Mouse (Mus musculus): ENCODE measurements at regions not wholly inside any gene's neighbourhood (a gene's known extent, or its start where the extent isn't known, plus 50 kb on each side); places are given as distances from the start of the nearest gene placed in this dataset.

DNA sequence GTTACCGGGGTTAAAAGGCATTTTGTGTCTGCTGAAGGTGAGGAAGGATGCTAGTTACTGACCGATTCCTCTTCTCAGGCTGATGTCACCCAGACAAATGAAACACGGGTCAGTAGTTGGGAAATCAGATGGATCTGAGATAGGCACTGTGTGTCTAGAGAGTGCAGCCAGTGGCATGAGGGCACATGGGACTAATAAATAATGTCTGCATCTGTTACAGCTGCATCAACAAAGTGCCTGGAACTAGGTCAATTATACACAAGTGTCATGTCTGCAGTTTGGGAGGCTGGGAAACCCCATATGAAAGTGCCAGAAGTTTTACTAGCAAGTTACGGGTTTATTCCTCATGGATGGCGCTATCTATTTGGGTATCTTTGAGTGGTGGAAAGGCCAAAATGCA lies 68.8 kb downstream of the Cxcl12 start:
- no peak for DNase-seq

DNA sequence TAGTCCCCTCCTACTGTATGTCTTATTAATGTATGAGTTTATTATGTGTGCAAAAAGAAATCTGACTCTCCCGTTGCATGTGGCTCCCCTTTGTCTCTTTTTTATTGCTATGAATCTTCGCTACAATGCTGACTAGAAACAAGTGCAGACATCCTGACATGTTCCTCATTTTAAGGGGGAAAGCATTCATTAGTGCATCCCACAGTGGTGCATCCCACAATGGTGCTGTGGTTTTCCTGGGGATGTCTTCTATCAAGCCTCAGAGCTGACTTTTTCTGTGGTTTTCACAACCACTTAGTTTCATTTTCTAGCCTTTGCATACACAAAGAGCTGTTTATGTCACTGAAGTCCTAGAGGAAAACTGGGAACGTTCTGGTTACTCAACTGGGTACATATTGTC lies 72.9 kb downstream of the Cxcl12 start:
- no peak for DNase-seq

DNA sequence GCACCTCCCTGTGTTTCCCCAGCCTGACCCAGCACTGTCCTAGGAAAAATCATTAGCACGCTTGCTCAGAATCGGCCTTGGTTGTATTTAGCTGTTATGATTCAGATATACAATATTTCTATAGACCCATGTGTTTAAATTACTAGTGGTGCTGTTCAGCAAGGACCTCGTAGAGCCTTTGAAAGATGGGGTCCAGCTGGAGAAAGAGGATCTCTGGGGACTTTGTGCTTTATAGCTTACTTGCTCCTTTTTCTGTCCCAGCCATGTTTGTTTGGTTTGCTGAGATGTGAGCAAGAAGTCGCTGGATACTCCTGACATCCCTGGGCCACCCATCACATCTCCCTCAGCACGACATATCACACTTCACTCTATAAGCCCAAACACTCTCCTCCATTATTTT lies 77.1 kb downstream of the Cxcl12 start:
- no peak for DNase-seq

DNA sequence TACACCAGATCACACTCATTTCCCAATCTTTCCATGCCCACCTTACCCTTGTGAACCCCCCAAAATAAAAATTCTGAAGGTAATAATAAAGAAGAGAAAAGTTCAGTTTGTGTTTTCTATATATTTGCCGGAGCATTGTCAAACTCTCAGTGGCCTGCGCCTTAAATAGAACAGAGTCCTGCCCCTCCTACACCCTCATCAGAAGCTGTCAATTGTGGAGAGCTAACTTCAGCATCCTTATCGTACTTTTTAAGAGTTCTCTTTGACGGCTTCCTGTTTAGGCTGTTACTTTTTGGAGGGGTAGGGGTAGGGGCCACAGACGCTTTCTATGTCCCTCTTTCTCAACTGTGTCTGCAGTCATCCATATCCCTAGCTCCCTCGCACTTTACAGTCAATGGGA lies 77.5 kb downstream of the Cxcl12 start:
- DNase-seq = no peak

DNA sequence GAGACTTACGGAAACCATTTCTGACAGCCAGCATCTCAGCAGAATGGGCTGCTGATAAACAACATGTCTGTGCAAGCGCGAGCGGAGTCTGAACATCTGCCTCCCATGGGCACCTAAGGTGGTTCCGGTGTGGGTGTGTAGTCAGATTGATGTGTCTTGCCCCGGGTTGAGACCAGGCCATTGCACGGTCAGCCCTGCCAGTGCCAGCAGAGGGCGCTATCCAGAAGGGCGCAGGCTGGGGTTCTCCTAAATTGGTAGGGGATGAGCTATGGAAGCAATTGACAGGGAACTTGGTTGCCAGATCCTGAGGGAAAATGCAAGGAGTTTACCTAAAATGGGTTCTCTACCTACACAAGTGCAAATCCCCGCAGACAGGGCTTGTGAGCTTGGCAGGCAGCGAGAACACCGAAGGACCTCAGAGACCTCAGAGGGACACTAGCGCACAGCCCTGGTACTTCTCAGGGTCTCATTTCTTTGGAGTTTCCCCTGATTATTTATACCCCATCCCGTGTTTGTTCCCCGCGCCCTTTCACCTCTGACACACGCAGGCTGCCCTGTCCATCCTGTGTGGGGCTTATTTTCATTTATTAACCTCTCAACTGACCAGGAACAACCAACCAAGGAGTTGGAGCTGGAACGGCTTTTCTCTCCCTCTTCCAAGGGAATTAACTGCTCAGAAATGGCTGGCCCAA lies 81.0 kb downstream of the Cxcl12 start:
- no peak for DNase-seq

DNA sequence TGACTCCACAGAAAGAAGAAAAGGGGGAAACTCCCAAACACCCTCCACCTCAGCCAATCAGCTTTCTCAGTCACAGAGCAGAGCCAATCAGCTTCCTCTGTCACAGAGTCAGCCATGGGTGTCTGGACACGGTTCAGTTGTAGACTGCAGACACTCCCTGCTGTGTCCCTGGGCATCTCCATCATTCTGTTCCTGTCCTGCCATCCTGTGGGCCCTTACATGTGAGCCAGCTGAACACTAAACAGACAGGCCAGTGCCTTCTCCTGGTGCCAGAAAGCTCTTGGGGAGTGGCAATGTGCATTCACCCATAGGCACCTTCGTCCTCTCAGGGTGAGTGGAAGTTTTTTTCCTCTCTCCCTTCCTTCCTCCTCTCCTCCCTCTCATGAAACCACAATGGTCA lies 81.7 kb downstream of the Cxcl12 start:
- DNase-seq = no peak

DNA sequence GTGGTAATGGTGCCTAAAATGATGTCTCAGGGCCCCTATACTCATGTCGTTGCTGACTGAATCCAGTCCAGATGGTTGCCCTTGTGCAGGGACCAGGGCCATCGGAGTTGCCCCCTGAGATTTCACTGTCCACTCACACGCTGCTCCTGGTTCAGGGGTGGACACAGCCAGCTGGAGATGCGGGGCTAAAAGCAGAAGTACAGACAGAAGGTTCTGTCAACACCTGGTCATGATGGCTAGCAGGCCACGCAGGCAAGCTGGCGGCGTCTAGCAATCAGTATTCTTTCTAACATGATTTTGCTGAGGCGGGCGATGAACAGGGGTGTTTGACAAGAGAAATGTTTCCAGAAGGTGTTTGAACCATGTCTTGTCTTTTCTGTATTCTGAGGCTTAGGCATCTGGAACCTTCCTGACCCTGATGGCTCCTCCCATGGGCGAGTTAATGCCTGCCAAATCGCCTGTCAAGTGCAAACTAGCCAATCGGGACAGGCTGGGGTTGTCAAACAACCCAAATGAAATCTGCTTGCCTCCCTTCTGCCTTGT lies 83.1 kb downstream of the Cxcl12 start:
- DNase-seq = no peak

DNA sequence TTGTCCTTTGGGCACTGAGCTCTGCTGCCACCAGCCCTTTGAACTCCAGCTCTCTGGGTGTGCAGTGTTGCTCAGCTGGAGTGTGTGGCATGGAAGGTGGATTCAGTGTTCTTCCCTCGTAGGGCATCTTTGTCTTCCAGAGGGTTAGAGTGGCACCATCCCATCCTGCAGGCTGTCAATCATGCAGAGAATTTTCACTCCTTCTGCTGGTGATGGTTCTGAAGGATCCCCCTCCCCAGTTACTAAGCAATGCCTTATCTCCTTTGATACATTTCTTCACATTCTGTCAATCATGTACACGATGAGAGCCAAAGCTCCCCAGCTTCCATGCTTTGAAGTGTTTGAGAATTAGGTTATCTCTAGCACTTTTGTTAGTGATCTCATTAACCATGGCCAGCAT lies 84.0 kb downstream of the Cxcl12 start:
- no peak for DNase-seq

DNA sequence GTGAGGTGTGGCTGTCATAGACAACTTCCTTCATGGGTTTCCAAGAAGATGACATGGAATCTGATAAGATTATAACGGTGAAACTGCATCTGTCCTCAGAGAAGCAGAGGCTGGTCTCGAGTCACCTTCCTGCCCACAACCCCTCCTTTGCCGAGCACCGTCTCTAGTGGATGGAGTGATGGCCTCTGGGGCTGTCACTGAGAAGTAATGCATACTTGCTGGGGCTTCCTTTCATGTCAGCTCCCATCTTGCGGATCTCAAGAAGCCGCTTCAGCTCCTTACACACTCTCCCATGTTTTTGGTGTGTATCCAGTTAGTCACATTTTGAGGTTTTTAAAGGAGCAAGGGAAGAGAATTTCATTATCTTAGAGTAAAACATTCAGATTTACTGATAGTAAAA lies 84.7 kb downstream of the Cxcl12 start:
- DNase-seq = no peak

DNA sequence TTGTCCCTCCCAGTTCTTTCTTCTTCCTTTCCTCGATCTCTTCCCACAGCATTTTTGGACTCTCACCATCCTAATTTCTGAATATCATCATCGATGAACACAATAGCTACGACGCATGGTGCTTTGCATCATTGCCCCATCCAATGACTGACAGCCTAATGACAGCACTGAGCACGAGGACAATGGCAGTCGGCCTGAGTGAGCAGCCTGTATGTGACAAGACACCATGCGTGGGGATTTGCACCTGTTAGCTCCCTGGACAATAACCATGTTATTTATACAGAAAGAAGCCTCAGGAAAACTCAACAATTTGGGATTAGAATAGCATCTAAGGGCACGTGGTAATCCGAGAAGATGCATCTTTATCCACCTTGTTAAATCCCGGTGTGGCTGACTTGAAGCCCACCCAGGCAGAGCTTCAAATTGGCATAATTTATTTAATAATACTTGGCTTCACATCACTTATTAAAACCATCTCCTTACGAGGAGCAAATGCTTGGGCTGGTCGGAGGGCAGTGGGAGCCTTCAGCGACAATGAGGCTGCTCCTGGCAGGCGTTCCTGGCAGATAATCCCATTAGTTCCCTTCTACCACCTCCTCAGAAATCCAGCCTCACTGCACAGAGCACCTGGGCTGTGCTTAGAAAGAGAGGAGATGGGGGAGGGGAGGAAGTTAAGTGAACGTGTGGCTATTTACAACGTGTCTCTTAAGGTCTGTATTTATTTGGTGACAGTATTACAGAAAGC lies 85.4 kb downstream of the Cxcl12 start:
- no peak for DNase-seq

DNA sequence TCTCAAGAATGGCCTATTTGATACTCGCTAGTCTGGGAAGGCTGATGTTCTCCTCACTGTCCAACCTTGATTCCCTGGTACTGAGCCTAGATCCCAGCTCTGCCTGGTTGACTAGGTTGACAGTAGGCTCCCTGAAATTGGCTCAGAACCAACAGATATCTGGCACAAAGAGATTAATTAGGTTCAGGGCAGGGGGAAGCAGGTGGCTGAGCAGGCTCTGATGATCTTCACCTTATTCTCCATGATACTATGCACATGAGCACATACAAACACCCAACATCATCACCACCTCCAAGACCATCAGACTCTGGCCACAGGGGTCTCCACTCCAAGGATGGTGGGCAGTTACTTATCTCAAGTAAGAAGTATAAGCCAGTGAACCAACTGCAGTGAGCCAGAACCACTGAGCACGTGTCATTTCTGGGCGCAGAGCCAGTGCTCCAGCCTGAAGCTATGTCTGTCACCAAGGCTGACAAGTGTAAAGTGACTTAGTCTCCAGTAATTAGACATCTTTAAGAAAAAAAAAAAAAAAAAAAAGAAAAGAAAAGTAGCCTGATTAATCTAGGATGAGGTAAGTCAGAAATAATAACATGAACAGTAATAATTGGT lies 86.4 kb downstream of the Cxcl12 start:
- DNase-seq = no peak

DNA sequence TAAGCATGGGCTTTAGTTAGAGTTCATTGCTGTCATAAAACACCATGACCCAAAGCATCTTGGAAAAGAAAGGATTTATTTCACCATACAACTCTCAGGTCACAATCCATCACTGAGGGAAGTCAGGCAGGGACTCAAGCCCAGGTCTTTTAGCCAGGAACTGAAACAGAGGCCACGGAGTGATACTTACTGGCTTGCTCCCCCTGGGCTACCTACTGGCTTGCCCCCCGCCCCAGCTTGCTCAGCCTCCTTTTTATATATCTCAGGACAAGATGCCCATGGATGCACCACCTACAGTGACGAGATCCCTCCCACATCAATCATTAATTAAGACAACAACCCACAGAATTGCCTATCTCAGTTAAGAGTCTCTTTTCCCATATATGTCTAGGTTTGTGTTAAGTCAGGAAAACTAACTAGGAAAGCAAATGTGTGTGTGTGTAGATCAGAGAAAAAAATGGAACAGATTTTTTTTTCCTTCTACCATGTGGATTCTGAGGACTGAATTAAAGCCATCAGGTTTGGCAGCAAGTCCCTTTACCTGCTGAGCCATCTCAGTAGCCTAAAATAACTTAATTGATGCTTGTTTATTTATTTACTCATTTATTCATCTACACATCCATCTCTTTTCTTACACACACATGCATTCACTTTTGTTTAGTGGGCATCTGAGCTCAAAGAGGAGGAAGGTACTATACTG lies 87.2 kb downstream of the Cxcl12 start:
- DNase-seq = no peak

DNA sequence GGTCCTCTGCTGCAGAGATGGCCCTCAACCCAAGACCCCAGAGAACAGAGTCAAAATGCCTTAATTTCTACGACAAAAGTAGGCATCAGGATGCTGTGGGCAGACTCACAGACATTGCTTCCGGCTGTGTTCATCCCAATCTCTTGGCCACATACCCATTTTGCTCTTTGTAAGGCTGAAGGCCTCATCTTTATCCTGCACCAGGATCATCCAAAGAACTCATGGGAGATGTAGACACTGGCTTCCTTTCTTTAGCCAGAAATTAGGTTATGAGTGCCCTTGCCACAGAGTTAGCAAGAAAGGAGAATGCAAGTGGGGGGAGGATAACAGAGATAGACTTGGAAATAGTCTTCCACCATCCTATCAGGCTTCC lies 87.8 kb downstream of the Cxcl12 start:
- no peak for DNase-seq

DNA sequence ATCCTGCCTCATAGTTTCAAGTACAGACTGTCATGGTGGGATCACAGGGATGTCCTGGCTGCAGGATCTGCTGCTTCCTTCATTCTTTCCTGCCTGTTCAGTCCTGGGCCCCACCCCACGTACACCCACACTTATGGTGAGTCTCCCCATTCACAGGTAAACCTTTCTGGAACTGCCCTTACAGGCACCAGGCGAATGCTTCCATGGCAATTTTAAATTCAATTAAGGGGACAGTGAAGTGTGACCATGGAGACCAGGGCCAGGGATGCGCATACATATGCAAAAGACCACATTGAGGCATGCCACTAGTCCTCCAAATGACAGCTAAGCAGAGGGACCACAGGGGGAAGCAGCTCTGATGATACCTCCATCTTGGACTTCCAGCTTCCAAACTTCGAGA lies 89.3 kb downstream of the Cxcl12 start:
- no peak for DNase-seq

DNA sequence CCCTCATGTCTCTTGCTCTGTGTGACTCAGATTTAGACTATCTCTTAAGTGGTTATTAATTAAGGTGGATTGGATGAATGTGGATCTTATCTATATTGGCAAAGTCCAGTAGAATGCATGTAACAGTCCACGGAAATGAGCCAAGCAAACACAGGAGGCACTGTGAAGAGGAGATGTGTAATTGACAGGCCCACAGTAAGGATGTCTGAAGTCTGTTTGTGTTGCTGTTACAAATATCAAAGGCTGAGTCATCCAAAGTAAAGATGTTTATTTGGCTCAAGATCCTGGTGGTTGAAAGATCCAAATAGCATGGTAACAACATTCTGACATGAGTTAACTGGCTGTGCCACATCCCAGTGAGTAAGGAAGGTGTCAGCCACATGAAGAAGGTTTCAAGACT lies 99.6 kb downstream of the Cxcl12 start:
- DNase-seq = no peak

DNA sequence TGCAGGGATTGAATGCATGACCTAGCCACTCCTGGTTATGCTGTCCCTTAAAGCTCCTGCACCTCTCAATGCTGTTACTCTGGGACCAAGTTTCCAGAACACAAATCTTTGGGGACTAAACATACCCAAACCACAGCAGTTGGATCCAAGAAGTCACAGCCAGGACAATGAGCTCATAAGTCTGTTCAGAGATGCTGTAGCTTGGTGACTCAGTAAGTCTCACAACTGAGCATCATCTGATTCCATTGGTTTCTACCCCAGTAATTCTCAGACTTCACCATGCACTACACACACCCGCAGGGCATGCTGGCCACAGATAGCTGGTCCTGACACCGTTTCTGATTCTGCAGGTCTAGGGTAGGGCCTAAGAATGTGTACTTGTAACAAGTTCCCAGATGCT lies 100.0 kb downstream of the Cxcl12 start:
- no peak for DNase-seq

DNA sequence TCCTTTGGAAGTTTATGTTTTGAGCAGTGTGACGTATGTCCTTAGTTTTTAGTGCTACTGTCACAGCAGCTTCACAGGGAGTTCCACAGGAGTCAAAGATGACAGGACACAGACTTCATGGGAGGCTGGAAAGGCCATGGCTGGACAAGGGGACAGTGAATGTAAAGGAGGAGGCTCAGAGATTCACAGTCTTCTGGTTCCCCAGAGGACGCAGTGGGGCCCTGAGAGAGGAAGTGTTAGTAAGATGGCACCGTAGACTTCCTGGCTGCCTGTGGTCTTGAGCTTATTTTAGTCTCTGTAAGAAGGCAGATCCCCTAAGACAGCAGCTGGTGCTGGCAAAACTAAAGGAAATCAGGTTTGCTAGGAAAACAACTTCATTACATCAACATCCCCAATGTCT lies 101.9 kb downstream of the Cxcl12 start:
- DNase-seq = no peak

DNA sequence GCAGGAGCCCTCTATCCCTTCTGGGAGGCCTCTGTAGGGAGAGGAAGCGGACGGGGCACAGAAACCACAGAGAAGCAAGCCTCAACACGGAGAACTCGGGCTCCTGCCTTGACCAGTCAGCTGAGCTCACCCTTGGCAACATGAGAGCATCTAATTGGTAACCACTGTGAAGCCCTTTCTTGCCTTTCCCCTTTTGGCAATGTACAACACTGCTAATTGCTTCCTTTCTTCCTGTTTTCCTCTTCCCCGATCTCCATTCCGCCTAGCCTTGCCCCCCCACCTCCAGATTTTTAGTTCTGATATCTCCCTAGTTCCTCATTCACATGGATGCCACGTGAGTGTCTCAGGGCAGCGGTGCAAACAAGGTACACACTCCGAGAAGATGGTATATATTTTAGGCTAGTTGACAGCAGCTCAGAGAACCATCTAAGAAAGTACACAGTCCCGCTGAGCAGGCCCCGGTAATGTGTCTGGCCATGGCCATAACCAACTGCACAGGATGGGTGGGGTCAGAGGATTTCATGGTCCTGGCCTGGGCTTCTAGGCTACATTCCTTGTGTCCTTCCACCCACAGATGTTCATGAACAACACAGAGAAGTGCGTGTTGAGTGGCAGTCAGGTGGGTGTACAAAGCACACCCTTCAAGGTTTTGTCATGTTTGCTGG lies 103.4 kb downstream of the Cxcl12 start:
- DNase-seq = no peak

DNA sequence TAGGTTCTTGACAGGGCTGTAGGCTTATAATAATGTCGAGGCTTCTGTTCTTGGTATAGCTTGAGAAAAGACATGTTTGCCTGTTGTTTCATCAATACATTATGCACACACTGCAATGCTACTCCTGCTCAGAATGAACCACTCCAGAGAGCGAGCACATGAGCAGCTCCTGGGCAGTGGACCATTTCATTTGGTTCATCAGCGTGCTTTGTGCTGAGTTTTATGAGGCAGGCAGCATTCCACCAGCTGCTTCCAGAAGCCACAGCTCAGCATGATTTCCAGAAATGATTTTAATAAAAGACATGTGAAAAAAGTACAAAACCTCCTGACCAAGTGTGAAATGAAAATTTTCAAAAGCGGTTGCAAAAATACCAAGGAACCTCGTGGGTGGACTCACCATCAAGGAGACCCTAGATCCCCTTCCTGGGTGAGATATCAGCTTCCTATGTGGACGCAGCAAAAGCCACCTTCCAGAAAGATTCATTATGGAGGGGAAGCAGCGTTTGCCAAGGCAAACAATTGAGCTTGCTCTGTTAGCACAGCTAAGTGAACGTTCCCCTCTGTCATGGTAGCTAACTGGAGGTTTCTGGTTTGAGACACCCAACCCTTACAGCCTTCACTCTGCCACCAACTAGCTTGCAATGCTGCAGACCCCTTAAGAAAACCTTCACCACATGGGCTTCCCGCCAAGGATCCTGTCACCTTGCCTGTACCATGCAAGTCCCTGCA lies 104.1 kb downstream of the Cxcl12 start:
- peak; percentile 34 for DNase-seq

DNA sequence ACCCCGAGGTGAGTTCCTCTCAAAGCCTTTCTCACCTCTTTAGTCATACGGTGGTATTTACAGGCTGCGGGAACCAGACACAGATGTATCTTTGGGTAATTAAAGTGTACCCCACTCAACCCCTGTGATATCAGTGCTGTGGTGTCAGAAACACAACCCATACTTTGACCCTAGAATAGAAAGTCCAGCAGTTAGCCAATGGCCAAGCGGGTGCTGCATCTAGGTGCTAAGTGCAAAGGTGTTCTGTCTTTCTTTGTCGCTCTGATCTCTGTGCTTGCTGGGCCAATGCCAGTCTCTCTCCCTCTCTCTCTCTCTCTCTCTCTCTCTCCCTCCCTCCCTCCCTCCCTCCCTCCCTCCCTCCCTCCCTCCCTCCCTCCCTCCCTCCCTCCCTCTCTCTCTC lies 107.6 kb downstream of the Cxcl12 start:
- DNase-seq = no peak

DNA sequence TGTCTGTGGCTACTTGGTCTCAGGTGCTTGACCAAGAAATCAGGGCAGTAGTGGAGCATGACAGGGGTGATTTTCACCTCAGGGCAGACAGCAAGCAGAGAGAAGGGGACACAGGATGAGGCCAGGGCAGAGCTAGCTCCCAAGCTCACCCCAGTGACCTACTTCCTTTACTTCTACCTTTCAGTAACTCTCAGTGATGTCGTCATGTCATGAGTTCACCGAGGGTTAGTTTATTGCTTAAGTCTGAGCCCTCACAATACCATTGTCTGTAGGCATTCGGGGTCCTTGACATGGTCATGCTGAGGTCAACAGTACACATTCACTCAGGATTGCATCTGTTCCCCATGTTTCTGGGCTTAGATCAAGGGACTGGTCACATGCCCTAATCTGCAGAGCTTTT lies 108.5 kb downstream of the Cxcl12 start:
- no peak for DNase-seq

DNA sequence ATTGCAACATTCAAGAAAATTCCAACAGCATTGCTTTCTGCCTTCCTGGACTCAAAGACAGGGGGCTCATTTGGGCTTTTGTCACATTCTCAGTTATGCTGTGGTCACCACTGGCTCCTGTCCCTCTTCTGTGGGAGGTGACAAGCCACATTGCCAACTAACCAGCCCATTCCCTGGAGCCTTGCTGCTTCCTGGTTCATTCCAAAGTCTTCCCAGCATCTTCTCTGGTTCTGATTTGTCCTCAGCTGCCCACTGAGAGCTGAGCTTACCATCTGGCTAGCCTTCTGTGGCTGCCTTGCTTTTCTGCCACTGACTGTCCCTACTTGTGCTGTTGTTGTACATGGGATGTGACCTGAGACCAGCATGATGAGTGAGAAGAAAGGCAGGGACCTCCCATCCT lies 111.0 kb downstream of the Cxcl12 start:
- DNase-seq = no peak

All from gastrocnemius, postnatal 25 days (tissue).